Mouse (Mus musculus): ENCODE data around the gene Trim66. TPM values are rescaled to one million over a fixed set of nuclear protein-coding genes. Genes with fewer than 3 reads are reported as not detected.

Gene Trim66
- 0.01 and 0.10 TPM in 2 replicates for polyA plus RNA-seq (2015; fragmentation: Nextera tagmentation; extraction: Ambion mirVana)

GRCm38 (mm10) chr7:109508034-109508433 is at the start of gene Trim66:
Gene Trim66 (minus strand): TSS chr7:109508134.

GRCm38 (mm10) chr7:109518838-109519696 is 11.1 kb upstream of the Trim66 start, which contains the start of gene Rpl27a:
Gene Rpl27a (plus strand): TSS chr7:109519147.

DNA sequence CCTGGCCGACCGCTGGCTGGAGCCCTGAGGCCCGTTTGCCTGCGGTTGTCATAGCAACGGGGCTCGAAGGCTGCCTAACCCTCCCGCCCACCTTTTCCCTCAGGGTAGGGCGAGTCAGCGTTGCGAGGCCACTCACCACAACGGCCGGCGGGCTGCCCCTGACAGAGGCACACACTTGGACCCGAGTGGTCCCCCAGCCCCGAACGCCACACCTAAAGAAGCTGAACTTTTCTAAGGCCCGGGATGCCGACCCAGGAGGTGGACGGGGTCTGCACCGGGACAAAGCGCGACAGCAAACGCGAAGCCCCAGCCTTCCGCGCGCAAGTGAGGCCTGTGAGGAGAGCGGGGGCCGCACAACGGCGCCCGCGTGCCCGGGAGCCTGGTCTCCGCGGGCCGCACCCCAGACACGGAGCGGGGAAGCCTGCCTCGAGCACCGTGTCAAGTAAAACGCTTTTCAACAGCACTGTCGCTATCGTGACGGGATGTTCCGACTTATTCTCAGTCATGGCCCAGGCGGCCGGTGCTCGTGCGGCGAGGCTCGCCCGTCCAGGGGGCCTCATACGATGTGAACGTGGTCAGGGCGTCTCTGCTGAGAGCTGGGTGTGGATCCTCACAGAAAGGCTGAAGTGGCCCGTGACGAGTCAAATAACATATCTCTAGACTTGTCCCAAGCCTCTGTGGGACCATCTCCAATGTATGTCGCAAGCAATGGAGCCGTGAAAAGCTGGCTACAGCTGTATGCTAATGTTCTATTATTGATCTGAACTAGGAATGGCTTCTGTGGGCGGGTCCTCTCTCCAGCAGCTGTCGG is 68.9 kb downstream of the Trim66 start, which contains the start of gene Stk33:
Gene Stk33 (minus strand): TSS at position 301 of the 811 bp plus-strand sequence.

Small RNAs within 50 kb of the gene (microRNA-seq; reads per million reads assigned to microRNA genes)
- gene Gm47284 = not detected

Other genes starting within 250 kb of the Trim66 start
- 0.17 and 0.22 TPM in 2 replicates for gene Stk33, start 69.1 kb downstream of the Trim66 start, polyA plus RNA-seq (2015; fragmentation: Nextera tagmentation; extraction: Ambion mirVana)
- 110 and 116 TPM in 2 replicates for gene Rpl27a, start 11.0 kb upstream of the Trim66 start, polyA plus RNA-seq (2015; fragmentation: Nextera tagmentation; extraction: Ambion mirVana)
- gene St5, start 195.5 kb upstream of the Trim66 start, polyA plus RNA-seq (2015; fragmentation: Nextera tagmentation; extraction: Ambion mirVana) = 30.9 and 38.2 TPM in 2 replicates
- gene Akip1, start 195.6 kb upstream of the Trim66 start, polyA plus RNA-seq (2015; fragmentation: Nextera tagmentation; extraction: Ambion mirVana) = 35.6 and 36.4 TPM in 2 replicates
- gene BC051019, start 215.7 kb upstream of the Trim66 start, polyA plus RNA-seq (2015; fragmentation: Nextera tagmentation; extraction: Ambion mirVana) = 10.7 and 12.1 TPM in 2 replicates
- 0.51 TPM in 1 of 2 replicates, not detected in the other for gene Ascl3, start 223.6 kb upstream of the Trim66 start, polyA plus RNA-seq (2015; fragmentation: Nextera tagmentation; extraction: Ambion mirVana)
- 58.3 and 62.2 TPM in 2 replicates for gene Tmem9b, start 244.7 kb upstream of the Trim66 start, polyA plus RNA-seq (2015; fragmentation: Nextera tagmentation; extraction: Ambion mirVana)

All from urinary bladder, postnatal 0 days (tissue).